Mouse (Mus musculus): ENCODE data around the gene Gcgr.
A peak's percentile ranks its signal among the peaks of the same experiment; 100 is the strongest.
"Not testable (repeated sequence)": the region's sequence is repeated elsewhere in the genome, so short reads cannot be mapped to it uniquely, and the experiment has no call there.

The Gcgr gene

DNA sequence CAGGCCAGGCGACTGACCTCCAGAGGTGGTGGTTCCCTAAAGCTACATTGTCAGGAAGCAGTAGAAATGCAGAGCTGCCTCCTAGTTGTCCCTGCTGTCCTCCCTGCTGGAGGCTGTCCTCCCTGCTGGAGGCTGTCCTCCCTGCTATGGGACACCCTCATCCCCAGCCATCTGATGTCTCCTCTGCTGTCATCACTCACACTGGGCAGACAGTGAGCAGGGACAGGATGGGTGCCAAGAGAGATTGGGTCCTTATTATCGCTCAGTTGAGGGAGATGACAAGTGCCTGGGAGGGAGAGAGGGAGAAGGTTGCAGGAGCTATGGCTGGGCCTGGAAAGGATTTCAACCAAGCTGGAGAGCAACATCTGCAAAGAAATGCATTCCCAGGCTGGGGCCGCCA, 4.6 kb downstream of the Gcgr start:
- DNase-seq (ENCODE audit: low read depth in 1 of 2, low spot score in 2 of 2): no peak

GRCm38 (mm10) chr11:120535804-120536203, 5.3 kb downstream of the Gcgr start:
- no peak for DNase-seq (ENCODE audit: low read depth in 1 of 2, low spot score in 2 of 2)

- no peak for DNase-seq (ENCODE audit: low read depth in 1 of 2, low spot score in 2 of 2)
Measured at GRCm38 (mm10) chr11:120538485-120538884, 8.0 kb downstream of the Gcgr start.

DNA sequence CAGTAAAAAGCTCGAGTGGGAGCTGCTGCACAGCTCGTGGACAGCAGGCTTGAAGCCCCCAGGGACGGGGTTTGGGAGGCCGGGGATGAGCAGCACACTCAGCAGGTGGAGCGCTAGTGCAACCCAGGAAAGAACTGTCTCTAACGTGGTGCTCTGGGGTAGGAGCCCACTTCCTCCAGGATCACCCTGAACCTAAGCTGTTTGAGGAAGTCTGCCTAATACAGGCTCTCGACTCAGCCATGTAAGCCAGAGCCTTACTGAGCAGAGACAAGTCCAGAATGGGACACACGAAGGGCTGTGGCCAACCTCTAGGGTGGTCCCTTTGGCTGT, 8.4 kb downstream of the Gcgr start:
- no peak for DNase-seq (ENCODE audit: low read depth in 1 of 2, low spot score in 2 of 2)

- no peak for DNase-seq (ENCODE audit: low read depth in 1 of 2, low spot score in 2 of 2)
Measured at GRCm38 (mm10) chr11:120539285-120540014, 9.0 kb downstream of the Gcgr start.

DNA sequence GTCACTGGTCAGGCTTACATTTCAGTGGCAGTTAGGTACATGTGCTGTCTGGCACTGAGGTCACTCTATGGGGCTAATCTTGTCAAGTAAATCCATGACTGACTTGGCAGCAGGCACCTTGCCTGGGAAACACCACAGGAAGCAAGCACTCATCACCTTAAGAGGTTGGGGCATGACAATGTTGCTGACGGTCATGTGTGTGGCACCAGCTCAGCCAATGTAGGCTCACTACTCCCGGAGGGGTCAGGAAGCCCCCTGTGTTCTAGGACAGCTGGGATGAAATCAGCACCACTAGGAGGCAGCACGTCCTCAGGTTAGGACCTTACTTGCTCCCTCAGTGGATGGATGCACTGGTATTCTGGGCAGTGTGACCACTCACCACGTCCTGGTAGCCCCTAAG, 11.4 kb downstream of the Gcgr start:
- no peak for DNase-seq (ENCODE audit: low read depth in 1 of 2, low spot score in 2 of 2)

DNA sequence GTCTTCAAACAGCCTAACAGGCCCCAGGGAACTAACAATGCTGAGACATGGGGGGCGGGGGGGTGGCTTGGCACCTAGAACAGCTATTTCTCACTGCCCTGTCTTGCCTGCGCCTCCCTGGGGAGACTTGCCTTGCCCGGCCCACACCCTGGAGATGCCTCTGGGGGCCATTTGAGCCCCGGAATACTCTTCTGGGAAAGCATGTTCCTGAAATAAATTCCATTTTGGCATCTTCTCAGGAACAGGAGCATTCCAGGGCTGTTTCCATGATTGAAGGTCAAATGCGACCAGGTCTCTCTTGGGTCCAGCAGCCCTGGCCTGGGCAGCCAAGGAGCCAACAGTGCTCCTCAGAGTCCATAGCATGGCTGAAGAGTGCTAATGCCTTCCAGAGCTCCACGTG, 11.9 kb downstream of the Gcgr start:
- DNase-seq (ENCODE audit: low read depth in 1 of 2, low spot score in 2 of 2): no peak

GRCm38 (mm10) chr11:120545964-120546363, 15.5 kb downstream of the Gcgr start:
- no peak for DNase-seq (ENCODE audit: low read depth in 1 of 2, low spot score in 2 of 2)

- no peak for DNase-seq (ENCODE audit: low read depth in 1 of 2, low spot score in 2 of 2)
Measured at GRCm38 (mm10) chr11:120547469-120547868, 17.0 kb downstream of the Gcgr start.

- no peak for DNase-seq (ENCODE audit: low read depth in 1 of 2, low spot score in 2 of 2)
Measured at GRCm38 (mm10) chr11:120548214-120548613, 17.7 kb downstream of the Gcgr start.

- DNase-seq (ENCODE audit: low read depth in 1 of 2, low spot score in 2 of 2): no peak
Measured at GRCm38 (mm10) chr11:120548786-120549167, 18.3 kb downstream of the Gcgr start.

- DNase-seq (ENCODE audit: low read depth in 1 of 2, low spot score in 2 of 2): peak; percentile 70 to 85
Measured at GRCm38 (mm10) chr11:120549168-120549945, 18.9 kb downstream of the Gcgr start, which contains the start of gene Mcrip1. TSS of gene Mcrip1 (minus strand) at chr11:120549727.

DNA sequence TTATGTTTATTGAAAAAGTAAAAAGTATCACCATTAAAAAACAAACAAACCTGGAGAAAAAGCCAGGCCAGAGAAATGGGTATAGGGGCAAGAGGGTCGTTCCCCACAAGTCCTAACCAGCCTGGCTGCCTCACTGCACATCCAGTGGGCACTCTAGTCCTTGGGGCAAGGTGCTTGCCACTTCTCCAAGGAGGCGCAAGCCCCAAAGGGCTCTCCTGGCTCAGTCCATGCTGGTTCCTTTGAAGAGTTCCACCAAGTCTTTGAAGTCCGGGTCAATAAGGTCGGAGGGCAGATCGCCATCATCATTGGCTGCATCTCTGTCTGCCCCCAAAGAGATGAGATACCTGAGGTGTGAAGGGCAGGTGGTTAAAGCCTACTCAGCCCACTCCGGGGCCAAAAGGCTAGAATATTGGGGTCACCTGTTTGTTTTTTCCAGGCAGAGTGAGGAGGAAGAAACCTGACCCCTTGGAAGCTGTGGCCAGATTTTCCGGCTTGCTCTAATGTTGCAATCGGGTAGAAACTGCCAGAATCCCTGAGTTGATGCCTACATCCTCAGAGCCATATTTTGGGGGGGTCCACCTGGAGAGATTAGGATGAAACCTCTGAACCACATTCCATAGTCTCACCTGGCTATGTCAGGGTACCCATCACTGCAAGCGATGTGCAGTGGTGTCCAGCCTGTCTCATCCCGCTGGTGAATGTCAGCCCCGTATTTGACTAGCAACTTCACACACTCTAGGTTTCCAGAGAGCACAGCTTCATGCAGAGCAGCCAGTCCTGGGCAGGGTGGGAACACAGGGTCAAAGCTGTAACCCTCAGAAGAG, 19.7 kb downstream of the Gcgr start:
- no peak for DNase-seq (ENCODE audit: low read depth in 1 of 2, low spot score in 2 of 2)

DNA sequence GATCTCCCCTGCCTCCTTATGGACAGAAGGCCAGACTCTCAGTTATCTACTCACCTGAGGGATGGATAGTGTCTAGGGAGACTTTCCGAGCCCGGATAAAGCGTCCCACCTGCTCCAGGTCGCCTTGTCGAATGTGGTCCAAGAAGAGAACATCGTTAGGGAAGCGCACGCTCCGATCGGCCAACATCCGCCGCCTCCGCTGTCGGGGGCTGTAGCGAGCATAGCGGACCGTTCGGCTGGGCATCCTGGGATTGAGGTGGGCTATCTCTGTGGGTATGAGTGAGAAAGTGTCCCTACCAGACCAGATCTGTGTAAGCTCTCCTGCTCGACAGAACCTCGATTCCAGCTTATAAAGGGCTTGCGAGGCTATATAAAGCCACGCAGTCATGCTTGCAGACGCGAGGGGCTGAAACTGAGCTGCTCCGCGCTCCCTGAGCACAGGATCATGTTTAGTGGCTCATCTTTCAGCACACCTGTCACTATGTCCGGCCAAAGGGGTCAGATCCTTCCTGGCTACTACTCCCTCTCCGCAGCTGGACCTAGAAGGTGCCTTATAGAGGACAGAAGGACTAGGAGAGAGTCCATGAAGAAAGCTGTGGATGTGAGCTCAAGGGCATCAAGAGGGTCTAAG, 20.4 kb downstream of the Gcgr start, which contains the start of gene Ppp1r27:
Gene Ppp1r27, minus strand, starts transcription at position 323 of the 631 bp plus-strand sequence.
- no peak for DNase-seq (ENCODE audit: low read depth in 1 of 2, low spot score in 2 of 2)

- no peak for DNase-seq (ENCODE audit: low read depth in 1 of 2, low spot score in 2 of 2)
Measured at GRCm38 (mm10) chr11:120552736-120553135, 22.2 kb downstream of the Gcgr start.

GRCm38 (mm10) chr11:120554834-120555233, 24.3 kb downstream of the Gcgr start:
- DNase-seq (ENCODE audit: low read depth in 1 of 2, low spot score in 2 of 2): no peak

DNA sequence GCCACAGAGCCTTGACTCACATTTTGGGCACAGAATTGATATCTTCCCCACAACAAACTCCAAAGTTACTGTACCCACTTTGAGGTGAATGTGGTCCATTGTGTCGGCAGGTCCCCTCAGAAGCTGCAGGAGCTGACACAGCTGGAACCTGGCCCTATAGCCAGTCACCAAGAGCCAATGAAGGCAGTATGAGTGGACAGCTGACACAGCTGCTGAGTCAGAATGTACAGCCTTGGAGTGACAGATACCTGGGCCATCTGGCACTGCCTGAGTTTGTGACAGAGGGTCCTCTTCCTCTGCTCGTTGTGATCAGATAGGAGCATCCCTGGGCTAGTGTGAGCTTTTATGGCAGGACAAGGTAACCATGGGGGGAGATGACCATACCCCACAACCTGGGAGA, 24.8 kb downstream of the Gcgr start:
- no peak for DNase-seq (ENCODE audit: low read depth in 1 of 2, low spot score in 2 of 2)

GRCm38 (mm10) chr11:120558843-120559242, 28.3 kb downstream of the Gcgr start:
- not testable (repeated sequence) for DNase-seq (ENCODE audit: low read depth in 1 of 2, low spot score in 2 of 2)

- DNase-seq (ENCODE audit: low read depth in 1 of 2, low spot score in 2 of 2): no peak
Measured at GRCm38 (mm10) chr11:120560952-120561728, 30.6 kb downstream of the Gcgr start.

DNA sequence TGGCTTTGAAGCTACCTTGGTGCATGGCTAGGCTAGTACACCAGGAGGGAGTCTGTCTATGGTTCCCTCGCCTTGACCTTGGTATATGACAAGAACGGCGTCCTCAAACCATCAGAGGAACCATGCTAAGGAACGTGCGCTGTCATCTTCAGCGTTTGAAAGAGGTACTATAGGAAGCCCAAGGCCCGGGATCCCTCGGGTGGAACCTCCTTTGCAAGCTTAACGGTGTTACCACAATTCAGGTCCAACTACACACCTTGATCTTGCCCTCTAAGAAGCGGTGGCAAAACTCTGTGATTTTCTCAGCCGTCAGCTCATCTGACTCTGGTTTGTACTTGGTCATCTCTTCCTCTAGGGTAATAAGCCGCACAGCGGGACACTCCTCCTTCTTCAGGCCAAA, 32.5 kb downstream of the Gcgr start:
- no peak for DNase-seq (ENCODE audit: low read depth in 1 of 2, low spot score in 2 of 2)

All from monocyte, adult 2 months (primary cell).